Mouse (Mus musculus): Measurements from ENCODE around the gene Irf2. TPM values are rescaled to one million over a fixed set of nuclear protein-coding genes. Genes with fewer than 3 reads are reported as not detected.
A peak's percentile ranks its signal among the peaks of the same experiment; 100 is the strongest.

Irf2 gene
- polyA plus RNA-seq, 1 experiment from 2014 or later, result 23.2 TPM

GRCm38 (mm10) chr8:46875615-46876293 is 136.2 kb downstream of the Irf2 start:
- no peaks in the 10 kb centered on the region for H3K27me3 ChIP-seq (ENCODE audit: control insufficient read depth, insufficient read depth, low read length)
- no peaks in the 10 kb centered on the region for H3K36me3 ChIP-seq (ENCODE audit: control insufficient read depth, insufficient read depth, low read length)
- H3K9ac ChIP-seq (replicated peaks; ENCODE audit: low read depth, low read length), result no peak overlapping the region
- H3K4me1 ChIP-seq (ENCODE audit: control insufficient read depth, insufficient read depth, low read length), result no peaks in the 10 kb centered on the region
- H3K4me3 ChIP-seq (ENCODE audit: low read depth, low read length), result no peak overlapping the region
- H3K9me3 ChIP-seq (ENCODE audit: control insufficient read depth, low read depth, low read length), result no peaks in the 10 kb centered on the region
- no peak for ATAC-seq (ENCODE audit: insufficient number of reproducible peaks, insufficient read depth, low FRiP score, low read depth)
- H3K27ac ChIP-seq (ENCODE audit: low read length), result no peak overlapping the region
- no peak overlapping the region for H3K4me2 ChIP-seq (replicated peaks; ENCODE audit: low read depth, low read length)
- WGBS, result 41% methylated on average over 2 of the region's 2 CpGs

GRCm38 (mm10) chr8:46881348-46881747 is 141.8 kb downstream of the Irf2 start:
- no peaks in the 10 kb centered on the region for H3K9me3 ChIP-seq (ENCODE audit: control insufficient read depth, low read depth, low read length)
- H3K27me3 ChIP-seq (ENCODE audit: control insufficient read depth, insufficient read depth, low read length), result no peaks in the 10 kb centered on the region
- no peak overlapping the region for H3K4me3 ChIP-seq (ENCODE audit: low read depth, low read length)
- WGBS, result 84% methylated on average over 6 of the region's 6 CpGs
- H3K36me3 ChIP-seq (ENCODE audit: control insufficient read depth, insufficient read depth, low read length), result no peaks in the 10 kb centered on the region
- no peak overlapping the region for H3K27ac ChIP-seq (ENCODE audit: low read length)
- no peak overlapping the region for H3K4me2 ChIP-seq (replicated peaks; ENCODE audit: low read depth, low read length)
- H3K4me1 ChIP-seq (ENCODE audit: control insufficient read depth, insufficient read depth, low read length), result peaks cover 4% of the 10 kb centered on the region; the same call in 1 of the 2 replicates
- ATAC-seq (ENCODE audit: insufficient number of reproducible peaks, insufficient read depth, low FRiP score, low read depth), result no peak
- no peak overlapping the region for H3K9ac ChIP-seq (replicated peaks; ENCODE audit: low read depth, low read length)

- no peaks in the 10 kb centered on the region for H3K9me3 ChIP-seq (ENCODE audit: control insufficient read depth, low read depth, low read length)
- no peak overlapping the region for H3K4me2 ChIP-seq (replicated peaks; ENCODE audit: low read depth, low read length)
- no peaks in the 10 kb centered on the region for H3K36me3 ChIP-seq (ENCODE audit: control insufficient read depth, insufficient read depth, low read length)
- H3K9ac ChIP-seq (replicated peaks; ENCODE audit: low read depth, low read length), result no peak overlapping the region
- H3K27ac ChIP-seq (ENCODE audit: low read length), result no peak overlapping the region
- ATAC-seq (ENCODE audit: insufficient number of reproducible peaks, insufficient read depth, low FRiP score, low read depth), result no peak
- H3K4me1 ChIP-seq (ENCODE audit: control insufficient read depth, insufficient read depth, low read length), result peaks cover 4% of the 10 kb centered on the region; the same call in 1 of the 2 replicates
- no peaks in the 10 kb centered on the region for H3K27me3 ChIP-seq (ENCODE audit: control insufficient read depth, insufficient read depth, low read length)
- H3K4me3 ChIP-seq (ENCODE audit: low read depth, low read length), result no peak overlapping the region
- 78% methylated on average over 8 of the region's 8 CpGs for WGBS
These were observed 142.4 kb downstream of the Irf2 start for GRCm38 (mm10) chr8:46881755-46882419.

- Histone ChIP-seq H3K4me1 (ENCODE audit: control insufficient read depth, insufficient read depth, low read length) (peaks cover 4% of the 10 kb centered on the region; the same call in 1 of the 2 replicates), H3K4me3 (ENCODE audit: low read depth, low read length) (no peak overlapping the region), H3K27ac (ENCODE audit: low read length) (peak overlapping the region; percentile 33; the same call in 1 of the 2 replicates), H3K9ac (replicated peaks; ENCODE audit: low read depth, low read length) (no peak overlapping the region), H3K4me2 (replicated peaks; ENCODE audit: low read depth, low read length) (no peak overlapping the region), H3K36me3 (ENCODE audit: control insufficient read depth, insufficient read depth, low read length) (no peaks in the 10 kb centered on the region), H3K9me3 (ENCODE audit: control insufficient read depth, low read depth, low read length) (no peaks in the 10 kb centered on the region), H3K27me3 (ENCODE audit: control insufficient read depth, insufficient read depth, low read length) (no peaks in the 10 kb centered on the region)
- ATAC-seq (ENCODE audit: insufficient number of reproducible peaks, insufficient read depth, low FRiP score, low read depth), result peak; percentile 49; the same call in 1 of the 2 replicates
- WGBS, result 19% methylated on average over 5 of the region's 5 CpGs
These were observed 143.2 kb downstream of the Irf2 start for GRCm38 (mm10) chr8:46882743-46883142.

- WGBS, result 84% methylated on average over 9 of the region's 9 CpGs
These were observed 143.9 kb downstream of the Irf2 start for GRCm38 (mm10) chr8:46883232-46884000.

GRCm38 (mm10) chr8:46885786-46886185 is 146.3 kb downstream of the Irf2 start:
- Histone ChIP-seq H3K27me3 (ENCODE audit: control insufficient read depth, insufficient read depth, low read length) (no peaks in the 10 kb centered on the region), H3K4me2 (replicated peaks; ENCODE audit: low read depth, low read length) (no peak overlapping the region), H3K36me3 (ENCODE audit: control insufficient read depth, insufficient read depth, low read length) (no peaks in the 10 kb centered on the region), H3K27ac (ENCODE audit: low read length) (no peak overlapping the region), H3K9me3 (ENCODE audit: control insufficient read depth, low read depth, low read length) (no peaks in the 10 kb centered on the region), H3K4me3 (ENCODE audit: low read depth, low read length) (no peak overlapping the region), H3K9ac (replicated peaks; ENCODE audit: low read depth, low read length) (no peak overlapping the region), H3K4me1 (ENCODE audit: control insufficient read depth, insufficient read depth, low read length) (peaks cover 24% of the 10 kb centered on the region)
- 86% methylated on average over 2 of the region's 2 CpGs for WGBS
- ATAC-seq (ENCODE audit: insufficient number of reproducible peaks, insufficient read depth, low FRiP score, low read depth), result no peak

More at GRCm38 (mm10) chr8:46883232-46884000, 143.9 kb downstream of the Irf2 start:
- Histone ChIP-seq H3K4me2 (replicated peaks; ENCODE audit: low read depth, low read length) (no peak overlapping the region), H3K27ac (ENCODE audit: low read length) (peak overlapping the region; percentile 33; the same call in 1 of the 2 replicates), H3K9me3 (ENCODE audit: control insufficient read depth, low read depth, low read length) (no peaks in the 10 kb centered on the region), H3K4me3 (ENCODE audit: low read depth, low read length) (no peak overlapping the region), H3K36me3 (ENCODE audit: control insufficient read depth, insufficient read depth, low read length) (no peaks in the 10 kb centered on the region), H3K4me1 (ENCODE audit: control insufficient read depth, insufficient read depth, low read length) (peaks cover 10% of the 10 kb centered on the region), H3K27me3 (ENCODE audit: control insufficient read depth, insufficient read depth, low read length) (no peaks in the 10 kb centered on the region), H3K9ac (replicated peaks; ENCODE audit: low read depth, low read length) (no peak overlapping the region)
- no peak for ATAC-seq (ENCODE audit: insufficient number of reproducible peaks, insufficient read depth, low FRiP score, low read depth)

- Histone ChIP-seq H3K27me3 (ENCODE audit: control insufficient read depth, insufficient read depth, low read length) (no peaks in the 10 kb centered on the region), H3K9me3 (ENCODE audit: control insufficient read depth, low read depth, low read length) (no peaks in the 10 kb centered on the region), H3K4me3 (ENCODE audit: low read depth, low read length) (no peak overlapping the region), H3K4me1 (ENCODE audit: control insufficient read depth, insufficient read depth, low read length) (peaks cover 24% of the 10 kb centered on the region), H3K27ac (ENCODE audit: low read length) (no peak overlapping the region), H3K4me2 (replicated peaks; ENCODE audit: low read depth, low read length) (no peak overlapping the region), H3K36me3 (ENCODE audit: control insufficient read depth, insufficient read depth, low read length) (no peaks in the 10 kb centered on the region), H3K9ac (replicated peaks; ENCODE audit: low read depth, low read length) (no peak overlapping the region)
- WGBS, result 88% methylated on average over 1 of the region's 1 CpGs
- ATAC-seq (ENCODE audit: insufficient number of reproducible peaks, insufficient read depth, low FRiP score, low read depth), result no peak
These were observed 146.7 kb downstream of the Irf2 start for GRCm38 (mm10) chr8:46886216-46886615.

- no peak for ATAC-seq (ENCODE audit: insufficient number of reproducible peaks, insufficient read depth, low FRiP score, low read depth)
- no peak overlapping the region for H3K27ac ChIP-seq (ENCODE audit: low read length)
- H3K9ac ChIP-seq (replicated peaks; ENCODE audit: low read depth, low read length), result no peak overlapping the region
- no peaks in the 10 kb centered on the region for H3K9me3 ChIP-seq (ENCODE audit: control insufficient read depth, low read depth, low read length)
- H3K36me3 ChIP-seq (ENCODE audit: control insufficient read depth, insufficient read depth, low read length), result no peaks in the 10 kb centered on the region
- H3K4me1 ChIP-seq (ENCODE audit: control insufficient read depth, insufficient read depth, low read length), result peaks cover 31% of the 10 kb centered on the region
- WGBS, result 84% methylated on average over 5 of the region's 6 CpGs
- no peak overlapping the region for H3K4me2 ChIP-seq (replicated peaks; ENCODE audit: low read depth, low read length)
- no peaks in the 10 kb centered on the region for H3K27me3 ChIP-seq (ENCODE audit: control insufficient read depth, insufficient read depth, low read length)
- H3K4me3 ChIP-seq (ENCODE audit: low read depth, low read length), result no peak overlapping the region
These were observed 147.9 kb downstream of the Irf2 start for GRCm38 (mm10) chr8:46887396-46887795.

All from stomach, embryonic 14.5 days (tissue).